Mouse (Mus musculus): ENCODE measurements around the gene Matn1. TPM values are rescaled to one million over a fixed set of nuclear protein-coding genes. Genes with fewer than 3 reads are reported as not detected.

The Matn1 gene
- total and polyA plus RNA-seq, 2 experiments from 2014 or later: not detected

DNA sequence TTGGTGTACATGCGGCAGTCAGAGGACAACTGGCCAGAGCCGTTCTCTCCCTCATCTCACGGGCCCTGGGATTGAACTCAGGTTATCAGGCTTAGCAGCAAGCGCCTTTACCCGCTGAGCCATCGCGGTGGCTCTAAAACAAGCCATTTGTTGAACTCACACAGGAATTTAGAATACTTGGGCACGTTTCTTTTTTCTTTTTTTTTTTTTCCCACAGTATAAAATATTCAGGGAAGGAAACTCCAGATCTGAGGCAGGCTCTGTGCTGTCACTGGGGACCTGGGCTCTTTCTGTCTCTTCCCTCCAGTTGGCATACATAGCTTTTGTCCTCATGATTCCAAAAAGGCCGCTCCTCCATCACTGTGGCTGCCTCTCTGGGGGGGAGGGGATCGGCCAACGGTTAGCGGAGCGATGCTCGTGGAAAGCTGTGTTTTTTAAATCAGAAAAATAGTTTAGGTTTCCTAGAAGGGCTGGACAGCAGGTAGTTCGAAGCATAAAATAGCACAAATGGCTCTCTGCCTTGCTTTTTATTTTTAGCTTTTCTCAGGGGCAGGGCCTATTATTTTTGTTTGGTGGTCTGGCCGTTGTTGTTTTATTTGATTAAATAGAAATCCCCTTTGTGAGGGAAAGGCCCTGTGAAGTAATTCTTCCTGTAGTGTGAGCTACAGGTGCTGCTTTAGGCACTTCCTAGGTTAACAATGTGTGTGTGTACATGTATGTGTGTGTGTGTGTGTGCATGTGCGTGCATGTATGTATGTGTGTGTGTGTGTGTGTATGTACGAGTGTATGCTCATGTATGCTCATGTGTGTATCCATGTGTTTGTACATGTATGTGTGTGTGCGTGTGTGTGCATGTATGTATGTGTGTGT is 36.8 kb upstream of the Matn1 start:
- Histone ChIP-seq H3K4me3 (ENCODE audit: low read depth, low read length) (no peak overlapping the region), H3K4me2 (ENCODE audit: low read depth, low read length) (no peak overlapping the region), H3K36me3 (replicated peaks; ENCODE audit: control insufficient read depth, insufficient read depth, low read length) (no peaks in the 10 kb centered on the region), H3K9ac (replicated peaks; ENCODE audit: low read depth, low read length) (no peak overlapping the region), H3K27ac (ENCODE audit: low read depth) (no peak overlapping the region), H3K9me3 (replicated peaks; ENCODE audit: control insufficient read depth, low read length) (no peaks in the 10 kb centered on the region), H3K27me3 (ENCODE audit: control insufficient read depth, insufficient read depth, low read length) (no peaks in the 10 kb centered on the region), H3K4me1 (ENCODE audit: control insufficient read depth, insufficient read depth) (peaks cover 12% of the 10 kb centered on the region)
- no peak for TF ChIP-seq EP300 (IDR thresholded peaks at IDR 0.05; ENCODE audit: low read depth)
- no peak for TF ChIP-seq CTCF (IDR thresholded peaks at IDR 0.05; ENCODE audit: low read depth)
- ATAC-seq (ENCODE audit: insufficient read depth, low read depth) (no peak), DNase-seq (ENCODE audit: low spot score) (no peak)
- WGBS: 79% methylated on average over 19 of the region's 19 CpGs

DNA sequence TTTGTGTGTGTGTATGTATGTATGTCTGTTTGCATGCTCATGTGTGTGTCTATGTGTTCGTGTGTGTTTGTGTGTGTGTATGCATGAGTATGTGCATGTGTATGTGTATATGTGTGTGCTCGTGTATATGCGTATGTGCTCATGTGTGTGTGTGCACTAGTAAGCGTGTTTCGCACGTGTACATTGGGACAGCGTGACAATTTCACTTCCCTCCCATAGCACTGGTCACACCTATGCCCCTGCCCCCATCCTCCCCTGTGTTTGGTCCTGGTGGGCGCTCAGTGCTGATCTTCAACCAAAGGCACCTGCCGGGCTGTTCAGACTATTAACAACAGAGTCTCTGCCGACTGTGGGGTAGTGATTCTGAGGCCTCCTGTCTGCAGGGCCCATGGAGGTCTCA is 36.1 kb upstream of the Matn1 start:
- no peaks in the 10 kb centered on the region for H3K36me3 ChIP-seq (replicated peaks; ENCODE audit: control insufficient read depth, insufficient read depth, low read length)
- no peaks in the 10 kb centered on the region for H3K27me3 ChIP-seq (ENCODE audit: control insufficient read depth, insufficient read depth, low read length)
- ATAC-seq (ENCODE audit: insufficient read depth, low read depth) (no peak), DNase-seq (ENCODE audit: low spot score) (no peak)
- no peak overlapping the region for H3K9ac ChIP-seq (replicated peaks; ENCODE audit: low read depth, low read length)
- H3K4me3 ChIP-seq (ENCODE audit: low read depth, low read length): no peak overlapping the region
- WGBS: 94% methylated on average over 10 of the region's 10 CpGs
- TF ChIP-seq EP300 (IDR thresholded peaks at IDR 0.05; ENCODE audit: low read depth) (no peak), CTCF (IDR thresholded peaks at IDR 0.05; ENCODE audit: low read depth) (no peak)
- no peak overlapping the region for H3K27ac ChIP-seq (ENCODE audit: low read depth)
- no peak overlapping the region for H3K4me2 ChIP-seq (ENCODE audit: low read depth, low read length)
- peaks cover 12% of the 10 kb centered on the region for H3K4me1 ChIP-seq (ENCODE audit: control insufficient read depth, insufficient read depth)
- H3K9me3 ChIP-seq (replicated peaks; ENCODE audit: control insufficient read depth, low read length): no peaks in the 10 kb centered on the region

DNA sequence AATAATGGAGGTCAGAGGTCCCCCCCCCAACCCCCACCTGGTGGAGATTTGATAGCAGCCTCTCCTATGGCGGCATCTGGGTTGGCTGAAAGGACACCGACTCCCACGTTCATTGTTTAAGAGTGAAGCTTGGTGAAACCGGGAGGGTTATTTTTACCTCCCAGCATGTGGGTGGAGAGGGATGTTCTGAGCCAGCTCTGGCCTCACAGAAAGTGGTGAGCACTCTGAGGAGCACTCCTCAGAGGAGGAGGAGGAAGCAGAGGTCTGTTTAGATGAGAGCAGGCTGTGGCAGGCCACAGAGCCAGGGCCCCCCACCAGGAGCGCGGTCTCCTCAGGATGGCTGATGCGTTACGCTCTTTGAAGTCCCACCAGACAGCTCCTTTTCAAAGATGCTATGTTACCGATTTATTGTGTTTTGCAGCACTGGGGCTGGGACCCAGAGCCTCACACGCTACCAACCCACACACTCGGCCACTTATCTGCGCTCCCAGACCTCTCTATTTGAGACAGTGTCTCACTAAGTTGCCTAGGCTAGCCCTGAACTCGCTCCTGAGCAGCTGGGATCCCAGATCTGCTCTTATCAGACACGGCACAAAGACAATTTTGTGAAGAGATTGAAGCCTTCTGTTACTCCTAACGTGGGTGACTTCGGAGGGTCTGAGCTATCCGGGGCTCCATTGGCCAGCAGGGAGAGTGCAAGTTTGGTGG is 34.9 kb upstream of the Matn1 start:
- WGBS: 56% methylated on average over 17 of the region's 17 CpGs
- Histone ChIP-seq H3K4me2 (ENCODE audit: low read depth, low read length) (no peak overlapping the region), H3K36me3 (replicated peaks; ENCODE audit: control insufficient read depth, insufficient read depth, low read length) (no peaks in the 10 kb centered on the region), H3K27me3 (ENCODE audit: control insufficient read depth, insufficient read depth, low read length) (no peaks in the 10 kb centered on the region), H3K9ac (replicated peaks; ENCODE audit: low read depth, low read length) (no peak overlapping the region), H3K4me3 (ENCODE audit: low read depth, low read length) (no peak overlapping the region), H3K9me3 (replicated peaks; ENCODE audit: control insufficient read depth, low read length) (no peaks in the 10 kb centered on the region), H3K4me1 (ENCODE audit: control insufficient read depth, insufficient read depth) (peaks cover 12% of the 10 kb centered on the region), H3K27ac (ENCODE audit: low read depth) (no peak overlapping the region)
- DNase-seq (ENCODE audit: low spot score) (no peak), ATAC-seq (ENCODE audit: insufficient read depth, low read depth) (no peak; the same call in 1 of the 2 replicates)
- TF ChIP-seq EP300 (IDR thresholded peaks at IDR 0.05; ENCODE audit: low read depth) (no peak), CTCF (IDR thresholded peaks at IDR 0.05; ENCODE audit: low read depth) (no peak)

DNA sequence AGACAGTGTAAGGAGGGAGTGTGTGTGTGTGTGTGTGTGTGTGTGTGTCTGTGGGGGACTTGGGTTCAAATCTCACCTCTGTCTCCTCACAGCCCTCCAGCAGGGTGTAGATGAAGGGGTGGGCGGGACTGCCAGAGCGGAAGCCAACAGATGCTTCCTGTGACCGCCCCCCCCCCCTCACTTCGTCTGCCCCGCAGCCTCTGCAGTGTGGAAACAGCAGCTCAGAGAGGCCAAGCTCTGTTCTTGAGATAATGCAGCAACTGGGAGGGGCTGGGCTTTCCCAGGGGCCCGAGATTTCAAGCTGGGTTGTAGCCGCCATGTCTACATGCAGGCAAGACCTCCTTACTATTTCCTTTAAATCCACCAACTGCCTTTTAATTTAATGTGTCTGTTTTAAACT is 33.5 kb upstream of the Matn1 start:
- 24% methylated on average over 7 of the region's 7 CpGs for WGBS

DNA sequence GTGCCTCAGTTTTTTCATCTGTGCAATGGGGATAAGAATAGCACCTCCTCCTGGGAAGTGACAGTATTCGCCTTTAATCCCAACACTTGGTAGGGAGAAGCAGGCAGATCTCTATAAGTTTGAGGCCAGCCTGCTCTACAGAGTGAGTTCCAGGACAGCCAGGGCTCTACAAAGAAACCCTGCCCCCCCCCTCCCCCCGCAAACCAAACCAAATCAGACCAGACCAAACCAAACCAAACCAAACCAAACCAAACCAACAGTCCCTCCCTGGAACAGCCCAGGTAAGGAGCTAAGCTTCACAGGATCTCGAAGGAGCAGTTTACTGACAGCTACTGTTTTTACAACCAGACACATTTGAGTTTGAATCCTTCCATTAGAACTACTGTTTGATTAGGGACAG is 31.6 kb upstream of the Matn1 start:
- DNase-seq (ENCODE audit: low spot score): no peak
- Histone ChIP-seq H3K4me1 (ENCODE audit: control insufficient read depth, insufficient read depth) (peaks cover 7% of the 10 kb centered on the region; the same call in 1 of the 2 replicates), H3K4me3 (ENCODE audit: low read depth, low read length) (no peak overlapping the region), H3K9me3 (replicated peaks; ENCODE audit: control insufficient read depth, low read length) (no peaks in the 10 kb centered on the region), H3K36me3 (replicated peaks; ENCODE audit: control insufficient read depth, insufficient read depth, low read length) (no peaks in the 10 kb centered on the region), H3K9ac (replicated peaks; ENCODE audit: low read depth, low read length) (no peak overlapping the region), H3K27me3 (ENCODE audit: control insufficient read depth, insufficient read depth, low read length) (no peaks in the 10 kb centered on the region), H3K4me2 (ENCODE audit: low read depth, low read length) (no peak overlapping the region), H3K27ac (ENCODE audit: low read depth) (no peak overlapping the region)
- TF ChIP-seq CTCF (IDR thresholded peaks at IDR 0.05; ENCODE audit: low read depth) (no peak), EP300 (IDR thresholded peaks at IDR 0.05; ENCODE audit: low read depth) (no peak)
- ATAC-seq (ENCODE audit: insufficient read depth, low read depth): no peak
- WGBS: 80% methylated on average over 3 of the region's 3 CpGs

More for the DNA sequence above, 33.5 kb upstream of the Matn1 start:
- Histone ChIP-seq H3K4me2 (ENCODE audit: low read depth, low read length) (no peak overlapping the region), H3K36me3 (replicated peaks; ENCODE audit: control insufficient read depth, insufficient read depth, low read length) (no peaks in the 10 kb centered on the region), H3K4me3 (ENCODE audit: low read depth, low read length) (no peak overlapping the region), H3K9ac (replicated peaks; ENCODE audit: low read depth, low read length) (no peak overlapping the region), H3K27me3 (ENCODE audit: control insufficient read depth, insufficient read depth, low read length) (no peaks in the 10 kb centered on the region), H3K4me1 (ENCODE audit: control insufficient read depth, insufficient read depth) (peaks cover 7% of the 10 kb centered on the region; the same call in 1 of the 2 replicates), H3K9me3 (replicated peaks; ENCODE audit: control insufficient read depth, low read length) (no peaks in the 10 kb centered on the region), H3K27ac (ENCODE audit: low read depth) (no peak overlapping the region)
- TF ChIP-seq EP300 (IDR thresholded peaks at IDR 0.05; ENCODE audit: low read depth): no peak
- DNase-seq (ENCODE audit: low spot score) (no peak), ATAC-seq (ENCODE audit: insufficient read depth, low read depth) (peak; percentile 36)

Measured in heart, postnatal 0 days (tissue).